Mouse (Mus musculus): ENCODE measurements around the gene Nsrp1.

- TF ChIP-seq CTCF (IDR thresholded peaks at IDR 0.05; ENCODE audit: extremely low read depth, insufficient read length, insufficient replicate concordance, low read depth, low read length) (no peak), POLR2A (IDR thresholded peaks at IDR 0.05; ENCODE audit: low read depth, low read length) (no peak)
Observed at GRCm38 (mm10) chr11:77079361-77079760, 1.1 kb upstream of the Nsrp1 start.

Measured in small intestine, adult 2 months (tissue).